Mouse (Mus musculus) small intestine, adult 2 months (tissue): Measurements from ENCODE around the gene Ipo13.

Experiments used
- CTCF ChIP-seq: fragments of 200-500 bp; IDR thresholded peaks from 2 replicates; pipeline ENCODE4 v1.5.1; 2012; ENCODE audit warnings: low read depth, mild to moderate bottlenecking, control low read depth, inconsistent platforms, low read length, moderate library complexity, mixed read lengths; ENCODE audit not compliant: insufficient replicate concordance, insufficient read length; ENCODE audit errors: extremely low read depth
- POLR2A ChIP-seq: fragments of 200-500 bp; IDR thresholded peaks from 2 replicates; pipeline ENCODE4 v1.6.1; 2012; ENCODE audit warnings: low read depth, mild to moderate bottlenecking, control low read depth, inconsistent platforms, low read length, moderate library complexity

DNA sequence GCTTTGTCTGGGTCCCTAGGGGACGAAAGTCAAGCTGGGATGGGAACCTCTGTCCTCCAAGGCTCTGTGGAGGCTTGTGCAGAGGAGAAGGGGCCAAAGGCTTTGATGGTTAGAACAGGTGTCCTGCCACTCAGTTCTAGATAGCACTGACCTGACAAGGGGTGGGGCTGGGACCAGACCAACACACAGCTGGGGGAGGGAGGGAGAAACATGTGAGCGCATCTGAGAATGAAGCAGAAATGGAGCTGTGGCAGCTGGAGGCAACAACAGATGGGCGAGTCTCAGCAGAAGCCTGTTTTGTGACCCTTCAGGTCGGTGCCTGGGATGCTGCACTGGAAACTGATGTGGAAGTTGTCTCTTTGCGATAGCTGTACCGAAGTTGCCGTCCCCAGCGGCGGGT lies 45.5 kb downstream of the Ipo13 start:
- TF ChIP-seq POLR2A, result no peak
- no peak for TF ChIP-seq CTCF
